Mouse (Mus musculus): ENCODE data around the gene Ppib. TPM values are rescaled to one million over a fixed set of nuclear protein-coding genes. Genes with fewer than 3 reads are reported as not detected.

Ppib gene
- polyA plus RNA-seq, 1 experiment from 2014 or later: 670 TPM

DNA sequence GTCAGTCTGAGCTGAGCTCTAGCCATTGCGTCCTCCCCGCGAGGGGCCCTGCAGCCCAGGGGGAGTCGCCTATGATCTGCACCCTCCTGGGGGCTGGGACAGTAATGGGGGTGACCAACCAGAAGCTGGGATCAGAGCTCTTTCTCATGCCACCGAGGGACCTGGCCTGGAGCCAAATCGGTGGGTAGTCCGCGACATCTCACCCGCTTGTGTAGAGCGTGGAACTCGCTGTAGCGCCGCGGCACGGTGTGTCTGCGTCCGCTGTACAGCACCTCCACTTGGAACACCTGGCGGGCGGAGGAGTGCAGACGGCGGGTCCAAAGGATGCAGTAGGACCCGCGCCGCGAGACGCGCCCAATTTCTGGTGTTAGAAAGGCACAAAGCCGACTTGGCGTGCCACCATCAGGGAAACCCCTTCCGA, 9.0 kb downstream of the Ppib start:
- Histone ChIP-seq H3K4me3 (ENCODE audit: low read length) (peak overlapping the region; percentile 58), H3K27ac (ENCODE audit: low read length) (no peak overlapping the region), H3K4me2 (replicated peaks; ENCODE audit: low read depth, low read length) (peak overlapping the region; percentile 83), H3K4me1 (ENCODE audit: insufficient read depth, low read length) (peaks cover 5% of the 10 kb centered on the region; the same call in 1 of the 2 replicates), H3K9me3 (ENCODE audit: low read length) (no peaks in the 10 kb centered on the region), H3K36me3 (ENCODE audit: insufficient read depth, low read length) (peaks cover 29% of the 10 kb centered on the region), H3K9ac (replicated peaks; ENCODE audit: low read length) (peak overlapping the region; percentile 56), H3K27me3 (ENCODE audit: insufficient read depth, low read length) (peaks cover 16% of the 10 kb centered on the region; the same call in 1 of the 2 replicates)
- ATAC-seq (ENCODE audit: low FRiP score, low TSS enrichment): peak; percentile 20; the same call in 1 of the 2 replicates
- under 1% methylated on average over 30 of the region's 30 CpGs for WGBS

DNA sequence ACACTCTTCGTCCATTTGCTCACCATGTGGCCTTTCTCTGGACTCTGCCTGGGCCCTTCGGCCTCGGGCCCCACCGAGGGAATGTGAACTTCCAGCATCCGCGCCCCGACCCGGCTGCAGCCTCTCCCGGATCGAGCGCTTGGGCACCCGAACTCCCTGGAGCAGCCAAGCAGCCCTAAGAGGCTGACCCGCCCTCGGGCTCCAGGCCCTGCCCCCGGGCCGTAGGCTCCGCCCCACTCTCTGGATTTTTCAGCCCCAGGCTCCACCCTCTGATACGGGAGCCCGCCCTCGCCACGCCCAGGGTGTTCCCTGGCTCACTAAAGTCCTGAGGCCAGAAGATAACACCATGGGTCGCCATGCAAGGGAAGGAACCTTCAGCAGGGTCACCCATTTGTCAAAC, 9.6 kb downstream of the Ppib start, which contains the start of gene Snx22:
Gene Snx22, minus strand, starts transcription at position 137 of the 400 bp plus-strand sequence.
- peaks cover 5% of the 10 kb centered on the region; the same call in 1 of the 2 replicates for H3K4me1 ChIP-seq (ENCODE audit: insufficient read depth, low read length)
- 0% methylated on average over 22 of the region's 22 CpGs for WGBS
- no peaks in the 10 kb centered on the region for H3K9me3 ChIP-seq (ENCODE audit: low read length)
- peaks cover 16% of the 10 kb centered on the region; the same call in 1 of the 2 replicates for H3K27me3 ChIP-seq (ENCODE audit: insufficient read depth, low read length)
- ATAC-seq (ENCODE audit: low FRiP score, low TSS enrichment): peak; percentile 92
- H3K4me3 ChIP-seq (ENCODE audit: low read length): peak within 1 kb of the TSS; percentile 58
- H3K9ac ChIP-seq (replicated peaks; ENCODE audit: low read length): peak within 1 kb of the TSS; percentile 56
- peak within 1 kb of the TSS; percentile 83 for H3K4me2 ChIP-seq (replicated peaks; ENCODE audit: low read depth, low read length)
- peaks cover 23% of the 10 kb centered on the region for H3K36me3 ChIP-seq (ENCODE audit: insufficient read depth, low read length)
- H3K27ac ChIP-seq (ENCODE audit: low read length): no peak within 1 kb of the TSS

DNA sequence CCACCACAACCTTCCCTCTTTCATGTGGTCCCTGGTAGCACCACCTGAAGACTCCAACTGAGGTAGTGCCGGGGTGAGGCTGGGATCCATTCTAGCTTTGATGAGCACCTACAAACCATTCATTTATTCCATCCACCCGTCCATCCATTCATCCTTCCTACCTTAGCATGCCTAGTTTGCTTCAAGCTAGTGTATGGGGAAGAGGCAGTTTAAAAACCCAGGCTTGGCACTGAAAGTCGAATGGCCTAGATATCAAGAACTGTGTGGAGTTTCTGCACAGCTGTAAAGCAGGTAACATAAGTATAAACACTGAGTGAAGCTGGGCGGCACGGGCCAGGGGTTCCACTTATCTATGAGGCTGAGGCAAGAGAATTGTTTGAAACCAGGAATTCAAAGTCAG, 10.1 kb downstream of the Ppib start:
- WGBS: 87% methylated on average over 5 of the region's 5 CpGs
- Histone ChIP-seq H3K36me3 (ENCODE audit: insufficient read depth, low read length) (peaks cover 21% of the 10 kb centered on the region), H3K9ac (replicated peaks; ENCODE audit: low read length) (no peak overlapping the region), H3K27ac (ENCODE audit: low read length) (no peak overlapping the region), H3K9me3 (ENCODE audit: low read length) (no peaks in the 10 kb centered on the region), H3K4me1 (ENCODE audit: insufficient read depth, low read length) (peaks cover 5% of the 10 kb centered on the region; the same call in 1 of the 2 replicates), H3K4me2 (replicated peaks; ENCODE audit: low read depth, low read length) (no peak overlapping the region), H3K27me3 (ENCODE audit: insufficient read depth, low read length) (peaks cover 16% of the 10 kb centered on the region; the same call in 1 of the 2 replicates), H3K4me3 (ENCODE audit: low read length) (no peak overlapping the region)
- no peak for ATAC-seq (ENCODE audit: low FRiP score, low TSS enrichment)

DNA sequence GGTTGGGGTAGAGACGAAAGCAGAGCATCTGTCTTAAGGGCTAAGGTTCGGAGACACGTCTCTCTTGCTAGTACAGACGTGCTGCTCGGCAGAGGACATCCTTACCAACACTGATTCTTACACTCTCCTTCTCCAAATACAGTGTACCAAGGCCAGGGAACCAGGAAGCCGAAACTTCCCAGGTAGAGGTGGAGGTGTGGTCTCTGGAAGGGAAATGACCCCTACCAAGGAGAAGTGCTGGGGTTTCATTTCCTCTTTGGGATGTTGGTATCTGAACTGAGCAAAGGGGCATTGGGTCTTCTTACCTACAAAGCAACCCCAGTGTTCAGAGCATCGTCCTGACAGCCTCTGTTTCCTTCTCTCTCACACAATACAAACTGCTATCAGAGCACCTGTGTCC, 12.7 kb downstream of the Ppib start:
- H3K36me3 ChIP-seq (ENCODE audit: insufficient read depth, low read length): no peaks in the 10 kb centered on the region
- H3K9ac ChIP-seq (replicated peaks; ENCODE audit: low read length): no peak overlapping the region
- ATAC-seq (ENCODE audit: low FRiP score, low TSS enrichment): no peak
- peaks cover 14% of the 10 kb centered on the region; the same call in 1 of the 2 replicates for H3K27me3 ChIP-seq (ENCODE audit: insufficient read depth, low read length)
- H3K4me1 ChIP-seq (ENCODE audit: insufficient read depth, low read length): peaks cover 5% of the 10 kb centered on the region; the same call in 1 of the 2 replicates
- no peak overlapping the region for H3K27ac ChIP-seq (ENCODE audit: low read length)
- no peak overlapping the region for H3K4me3 ChIP-seq (ENCODE audit: low read length)
- no peak overlapping the region for H3K4me2 ChIP-seq (replicated peaks; ENCODE audit: low read depth, low read length)
- H3K9me3 ChIP-seq (ENCODE audit: low read length): no peaks in the 10 kb centered on the region
- 82% methylated on average over 7 of the region's 7 CpGs for WGBS

DNA sequence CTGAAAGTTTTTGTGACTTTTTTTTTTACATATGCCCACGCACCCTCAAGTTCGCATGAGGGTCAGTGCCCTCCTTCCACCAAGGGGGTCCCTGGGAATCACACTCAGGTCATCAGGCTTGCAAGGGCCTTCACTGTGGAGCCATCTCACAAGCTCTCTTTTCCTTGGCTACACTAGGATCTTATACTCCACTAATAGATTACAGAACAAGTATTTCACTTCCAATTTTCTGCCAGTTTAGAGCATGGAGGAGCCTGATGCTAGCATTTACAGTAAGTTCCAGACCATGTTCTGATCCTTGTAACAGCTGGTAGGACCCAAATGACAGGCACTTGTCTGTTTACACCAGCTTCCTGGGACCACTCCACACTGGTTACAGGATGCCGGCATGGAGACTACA, 18.1 kb downstream of the Ppib start:
- 58% methylated on average over 3 of the region's 3 CpGs for WGBS
- ATAC-seq (ENCODE audit: low FRiP score, low TSS enrichment): no peak
- Histone ChIP-seq H3K27ac (ENCODE audit: low read length) (no peak overlapping the region), H3K4me2 (replicated peaks; ENCODE audit: low read depth, low read length) (0 out of 2 replicates have a peak overlapping the region, but pooled peaks have one; percentile 35), H3K27me3 (ENCODE audit: insufficient read depth, low read length) (no peaks in the 10 kb centered on the region), H3K9me3 (ENCODE audit: low read length) (no peaks in the 10 kb centered on the region), H3K4me3 (ENCODE audit: low read length) (no peak overlapping the region), H3K9ac (replicated peaks; ENCODE audit: low read length) (no peak overlapping the region), H3K36me3 (ENCODE audit: insufficient read depth, low read length) (no peaks in the 10 kb centered on the region), H3K4me1 (ENCODE audit: insufficient read depth, low read length) (peaks cover 4% of the 10 kb centered on the region; the same call in 1 of the 2 replicates)

DNA sequence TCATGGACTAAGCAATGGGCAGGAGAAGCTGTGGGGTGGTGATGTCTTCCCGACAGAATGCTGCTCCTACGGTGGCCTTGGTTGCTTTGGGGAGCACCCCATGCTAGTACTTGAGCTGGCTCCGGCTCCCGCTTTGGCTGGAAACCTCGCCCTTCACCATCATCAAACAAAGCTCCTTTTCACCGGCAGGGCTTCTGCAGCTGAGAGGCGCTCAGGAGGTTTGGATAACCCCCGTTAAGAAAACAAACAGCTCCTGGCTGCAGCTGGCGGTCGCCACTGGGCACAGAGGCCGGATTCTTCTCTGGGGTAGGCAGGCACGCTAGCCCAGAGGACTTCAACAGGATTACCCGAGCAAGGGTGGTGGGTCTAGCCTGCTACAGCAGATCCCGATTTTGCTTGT, 18.5 kb downstream of the Ppib start:
- Histone ChIP-seq H3K4me1 (ENCODE audit: insufficient read depth, low read length) (peaks cover 4% of the 10 kb centered on the region; the same call in 1 of the 2 replicates), H3K27ac (ENCODE audit: low read length) (no peak overlapping the region), H3K36me3 (ENCODE audit: insufficient read depth, low read length) (no peaks in the 10 kb centered on the region), H3K9me3 (ENCODE audit: low read length) (no peaks in the 10 kb centered on the region), H3K27me3 (ENCODE audit: insufficient read depth, low read length) (no peaks in the 10 kb centered on the region), H3K9ac (replicated peaks; ENCODE audit: low read length) (0 out of 2 replicates have a peak overlapping the region, but pooled peaks have one; percentile 3), H3K4me3 (ENCODE audit: low read length) (no peak overlapping the region), H3K4me2 (replicated peaks; ENCODE audit: low read depth, low read length) (peak overlapping the region; percentile 35)
- 5% methylated on average over 14 of the region's 14 CpGs for WGBS
- no peak for ATAC-seq (ENCODE audit: low FRiP score, low TSS enrichment)

DNA sequence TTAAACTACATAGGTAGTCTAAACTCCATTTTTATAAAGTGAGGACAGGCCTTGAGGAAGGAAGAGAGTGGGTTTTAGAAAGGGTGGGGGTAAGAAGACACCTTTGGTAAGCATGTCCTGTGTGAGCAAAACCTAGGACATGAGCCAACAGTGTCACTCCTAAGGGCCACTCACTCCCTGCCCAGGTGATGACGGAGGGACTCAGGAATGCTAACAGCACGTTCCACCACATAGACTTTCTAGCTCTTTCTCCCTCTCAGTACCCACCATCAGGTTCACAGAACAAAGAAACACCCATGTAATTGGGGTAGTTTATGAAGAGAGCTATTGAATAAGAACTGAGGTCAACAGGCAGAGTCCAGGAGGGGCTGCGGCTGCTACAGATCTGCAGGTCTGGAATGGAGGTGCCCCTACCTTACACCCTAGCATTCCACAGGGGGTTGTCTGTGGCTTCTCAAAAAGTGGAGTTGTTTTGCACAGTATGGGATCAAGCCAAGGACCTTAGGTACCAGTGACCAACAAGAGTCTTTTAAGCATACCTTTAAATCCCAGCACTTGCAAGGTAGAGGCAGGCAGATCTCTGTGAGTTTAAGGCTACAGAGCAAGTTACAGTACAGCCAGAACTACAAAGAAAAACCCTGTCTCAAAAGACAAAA, 20.9 kb downstream of the Ppib start:
- H3K27ac ChIP-seq (ENCODE audit: low read length): no peak overlapping the region
- peaks cover 4% of the 10 kb centered on the region; the same call in 1 of the 2 replicates for H3K4me1 ChIP-seq (ENCODE audit: insufficient read depth, low read length)
- WGBS: 76% methylated on average over 3 of the region's 3 CpGs
- no peaks in the 10 kb centered on the region for H3K27me3 ChIP-seq (ENCODE audit: insufficient read depth, low read length)
- no peaks in the 10 kb centered on the region for H3K9me3 ChIP-seq (ENCODE audit: low read length)
- no peak overlapping the region for H3K9ac ChIP-seq (replicated peaks; ENCODE audit: low read length)
- H3K4me2 ChIP-seq (replicated peaks; ENCODE audit: low read depth, low read length): no peak overlapping the region
- H3K4me3 ChIP-seq (ENCODE audit: low read length): no peak overlapping the region
- ATAC-seq (ENCODE audit: low FRiP score, low TSS enrichment): no peak
- no peaks in the 10 kb centered on the region for H3K36me3 ChIP-seq (ENCODE audit: insufficient read depth, low read length)

DNA sequence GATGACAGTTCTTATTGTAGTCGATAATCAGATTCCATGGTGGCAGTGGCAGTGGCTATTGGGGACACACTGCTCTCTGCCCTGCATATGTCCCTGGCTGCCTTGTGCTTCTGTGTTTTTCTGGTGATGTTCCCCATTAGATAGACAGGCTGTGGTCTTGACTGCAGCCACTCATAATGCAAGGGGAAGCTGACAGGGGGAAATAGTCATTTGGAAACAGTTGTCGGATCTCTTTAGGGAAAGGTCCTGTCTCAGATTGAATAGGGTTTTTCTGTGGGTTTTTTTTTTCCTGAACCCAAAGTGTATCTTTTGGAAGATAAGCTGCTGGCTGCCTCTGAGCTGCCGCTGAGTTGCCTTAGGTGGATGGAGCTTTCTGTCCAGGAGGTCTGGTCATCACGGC, 22.0 kb downstream of the Ppib start:
- Histone ChIP-seq H3K4me3 (ENCODE audit: low read length) (no peak overlapping the region), H3K9me3 (ENCODE audit: low read length) (no peaks in the 10 kb centered on the region), H3K9ac (replicated peaks; ENCODE audit: low read length) (no peak overlapping the region), H3K27me3 (ENCODE audit: insufficient read depth, low read length) (no peaks in the 10 kb centered on the region), H3K4me2 (replicated peaks; ENCODE audit: low read depth, low read length) (no peak overlapping the region), H3K4me1 (ENCODE audit: insufficient read depth, low read length) (peaks cover 4% of the 10 kb centered on the region; the same call in 1 of the 2 replicates), H3K36me3 (ENCODE audit: insufficient read depth, low read length) (peaks cover 3% of the 10 kb centered on the region), H3K27ac (ENCODE audit: low read length) (no peak overlapping the region)
- ATAC-seq (ENCODE audit: low FRiP score, low TSS enrichment): no peak
- 89% methylated on average over 4 of the region's 4 CpGs for WGBS

DNA sequence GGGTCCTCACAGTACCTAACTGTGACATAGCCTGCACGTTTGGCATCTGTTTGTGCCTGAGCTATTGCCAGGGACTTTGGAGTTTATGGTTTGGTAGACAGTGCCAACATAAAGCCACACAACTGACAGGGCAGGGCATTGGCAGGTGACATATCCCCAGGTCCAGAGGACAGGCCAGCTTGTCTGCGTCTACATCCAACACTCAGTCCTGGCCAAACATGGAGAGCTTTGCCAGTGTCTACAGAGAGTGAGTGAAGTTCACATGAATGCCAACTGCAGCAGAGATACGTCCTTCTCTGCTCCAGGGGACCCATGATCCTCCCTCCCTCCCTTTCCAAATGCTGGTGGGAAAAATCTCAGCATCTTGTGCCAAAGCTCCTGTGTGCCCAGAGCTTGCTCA, 24.1 kb downstream of the Ppib start:
- no peak for ATAC-seq (ENCODE audit: low FRiP score, low TSS enrichment)
- H3K4me2 ChIP-seq (replicated peaks; ENCODE audit: low read depth, low read length): no peak overlapping the region
- no peak overlapping the region for H3K4me3 ChIP-seq (ENCODE audit: low read length)
- H3K27ac ChIP-seq (ENCODE audit: low read length): no peak overlapping the region
- no peaks in the 10 kb centered on the region for H3K4me1 ChIP-seq (ENCODE audit: insufficient read depth, low read length)
- no peaks in the 10 kb centered on the region for H3K27me3 ChIP-seq (ENCODE audit: insufficient read depth, low read length)
- no peaks in the 10 kb centered on the region for H3K9me3 ChIP-seq (ENCODE audit: low read length)
- 91% methylated on average over 3 of the region's 3 CpGs for WGBS
- H3K36me3 ChIP-seq (ENCODE audit: insufficient read depth, low read length): peaks cover 13% of the 10 kb centered on the region
- H3K9ac ChIP-seq (replicated peaks; ENCODE audit: low read length): no peak overlapping the region

DNA sequence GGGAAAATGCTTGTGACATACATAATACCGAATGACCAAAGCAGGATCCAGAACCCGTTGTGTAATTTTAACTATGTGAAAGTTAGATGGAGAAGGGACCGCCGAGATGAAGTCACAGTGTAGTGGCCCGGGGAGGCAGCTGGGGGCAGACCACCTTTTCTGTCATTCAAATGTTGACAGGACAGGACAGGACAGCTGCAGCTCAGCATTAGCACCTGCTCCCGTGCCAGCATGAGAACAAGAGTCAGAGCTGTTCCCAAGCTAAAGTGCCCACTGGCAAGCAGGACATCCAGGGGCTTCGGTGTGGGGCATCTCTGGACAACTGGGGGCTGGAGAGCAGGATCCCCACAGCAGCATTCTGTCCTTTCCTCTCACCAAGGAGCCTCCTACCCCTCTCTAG, 27.0 kb downstream of the Ppib start:
- H3K27ac ChIP-seq (ENCODE audit: low read length): no peak overlapping the region
- no peaks in the 10 kb centered on the region for H3K9me3 ChIP-seq (ENCODE audit: low read length)
- peaks cover 20% of the 10 kb centered on the region for H3K36me3 ChIP-seq (ENCODE audit: insufficient read depth, low read length)
- no peak for ATAC-seq (ENCODE audit: low FRiP score, low TSS enrichment)
- H3K27me3 ChIP-seq (ENCODE audit: insufficient read depth, low read length): no peaks in the 10 kb centered on the region
- 96% methylated on average over 7 of the region's 7 CpGs for WGBS
- no peaks in the 10 kb centered on the region for H3K4me1 ChIP-seq (ENCODE audit: insufficient read depth, low read length)
- H3K4me2 ChIP-seq (replicated peaks; ENCODE audit: low read depth, low read length): no peak overlapping the region
- no peak overlapping the region for H3K4me3 ChIP-seq (ENCODE audit: low read length)
- H3K9ac ChIP-seq (replicated peaks; ENCODE audit: low read length): no peak overlapping the region

Measured in kidney, embryonic 16.5 days (tissue).